Mouse (Mus musculus) left cerebral cortex, postnatal 25 days (tissue): ENCODE results near the gene Tbc1d10c. TPM values are rescaled to one million over a fixed set of nuclear protein-coding genes. Genes with fewer than 3 reads are reported as not detected.

Experiments
- DNase-seq, 2 experiments: peaks; one replicate each; pipeline ENCODE4 v3.0.0; 2022; ENCODE audit warnings: low spot score in 2 of 2, mixed read lengths in 1 of 2
- intact Hi-C: fragments of 180-260 bp; cut with DNase I; formaldehyde crosslinking; loops from one replicate; pipeline ENCODE4 v1.15.1; 2025
- total RNA-seq, 2 experiments: library from RNA; stranded (reverse); gene quantifications; 2 replicates each; pipeline ENCODE4 v1.2.3; 2021

Tbc1d10c gene
- total RNA-seq, 2 experiments from 2014 or later, result 1.3 to 2.0 TPM

- intact Hi-C loops, result no loop called here
- no peak for DNase-seq
Measured at GRCm38 (mm10) chr19:4194776-4195650, 3.9 kb upstream of the Tbc1d10c start.

DNA sequence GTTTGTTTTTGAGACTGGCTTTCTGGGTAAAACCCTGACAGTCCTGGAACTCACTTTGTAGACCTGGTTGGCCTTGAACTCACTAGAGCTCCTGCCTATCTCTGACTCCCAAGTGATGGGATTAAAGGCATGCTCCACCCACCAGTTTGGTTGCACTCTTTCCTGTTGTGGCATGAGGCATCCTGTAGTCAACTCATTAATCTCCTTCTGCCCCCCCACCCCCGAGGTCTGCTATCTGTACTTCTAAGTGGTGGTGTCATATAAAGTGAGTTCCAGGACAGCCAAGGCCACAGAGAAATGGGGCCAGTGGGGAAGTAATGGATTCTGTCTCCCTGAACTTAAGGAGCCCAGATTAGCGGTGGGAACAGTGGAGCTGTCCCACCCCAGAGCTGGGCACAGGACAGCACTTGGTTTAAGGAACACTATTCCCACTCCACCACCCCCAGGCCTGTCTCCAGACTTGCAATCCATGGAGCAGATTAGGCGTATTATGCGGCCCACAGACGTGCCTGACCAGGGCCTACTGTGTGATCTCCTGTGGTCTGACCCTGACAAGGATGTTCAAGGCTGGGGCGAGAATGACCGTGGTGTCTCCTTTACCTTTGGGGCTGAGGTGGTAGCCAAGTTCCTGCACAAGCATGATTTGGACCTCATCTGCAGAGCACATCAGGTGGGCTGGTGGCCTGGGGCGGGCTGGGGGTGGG lies 3.1 kb upstream of the Tbc1d10c start:
- no peak for DNase-seq
- intact Hi-C loops, result no loop called here

GRCm38 (mm10) chr19:4193129-4193528 lies 2.0 kb upstream of the Tbc1d10c start:
- no peak for DNase-seq
- intact Hi-C loops, result loop anchor here (2.0 kb wide), 1 partner anchor 24 kb away; no protein-coding TSS in a partner anchor

DNA sequence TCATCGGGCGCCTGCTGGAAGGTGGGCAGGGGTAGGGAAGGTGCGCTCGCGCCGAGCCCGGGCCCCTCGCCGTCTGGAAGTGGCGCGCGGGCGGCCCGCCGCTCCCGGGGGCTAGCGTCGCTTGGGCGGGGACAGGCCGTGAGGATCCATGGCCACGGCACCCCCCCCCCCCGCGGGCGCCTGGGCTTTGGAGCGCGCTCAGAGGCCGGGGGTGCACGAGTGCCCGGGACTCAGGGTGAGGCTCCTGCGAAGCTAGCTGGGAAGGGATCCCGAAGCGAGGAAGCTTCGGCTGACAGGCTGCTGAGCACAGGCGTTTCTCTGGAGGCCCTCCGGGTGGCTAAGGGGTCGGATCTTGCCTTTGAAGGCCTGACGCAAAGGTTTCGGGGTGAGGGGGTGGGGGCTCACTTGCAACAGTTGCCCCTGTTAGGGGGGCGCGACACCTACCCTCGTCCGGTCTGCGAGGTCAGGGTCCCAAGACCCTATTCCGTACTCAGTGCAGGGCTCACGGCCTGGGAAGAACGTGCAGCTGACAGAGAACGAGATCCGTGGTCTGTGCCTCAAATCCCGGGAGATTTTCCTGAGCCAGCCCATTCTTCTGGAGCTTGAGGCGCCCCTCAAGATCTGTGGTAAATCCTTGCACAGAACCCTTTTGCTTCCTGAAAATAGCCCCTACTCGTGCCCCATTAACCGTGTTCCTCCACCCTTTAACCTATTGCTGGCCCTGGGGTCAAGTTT lies 1.3 kb upstream of the Tbc1d10c start:
- no peak for DNase-seq
- intact Hi-C loops, result loop anchor here (1.0 to 2.0 kb wide), 2 partner anchors 9 to 24 kb away; partner anchors contain the start of gene Rad9a

DNA sequence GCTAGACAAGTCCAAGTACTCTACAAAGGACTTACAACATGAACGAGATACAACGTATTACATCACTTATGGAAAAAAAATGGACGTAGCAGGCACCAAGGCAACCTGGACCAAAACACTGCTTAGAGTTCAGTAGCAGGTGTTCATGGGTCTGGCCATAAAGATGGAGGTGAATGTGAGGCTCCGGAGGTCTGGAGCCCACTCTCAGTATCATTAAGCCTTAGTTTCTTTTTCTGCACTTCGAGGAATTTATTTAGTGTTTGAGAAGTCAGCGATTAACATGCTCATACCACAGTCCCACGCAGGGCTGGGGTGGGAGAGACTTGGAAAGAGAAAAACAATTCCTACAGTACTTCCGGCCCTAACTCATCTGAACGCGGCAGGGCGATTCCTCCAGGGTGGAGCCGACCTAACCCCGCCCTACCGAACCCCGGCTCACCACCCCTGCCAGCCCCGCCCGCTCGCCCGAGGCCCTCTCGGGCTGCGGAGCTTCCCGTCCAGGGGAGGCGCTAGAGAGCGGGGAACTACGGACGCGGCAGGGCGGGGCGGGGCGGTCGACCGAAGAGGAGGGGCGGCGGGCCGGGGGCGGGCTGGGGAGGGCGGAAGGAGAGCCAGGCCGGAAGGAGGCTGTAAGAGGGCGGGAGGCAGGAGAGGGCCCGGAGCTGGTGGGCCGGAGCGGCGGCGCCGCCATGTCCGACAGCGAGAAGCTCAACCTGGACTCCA lies 605 bp upstream of the Tbc1d10c start, which contains the start of gene Ppp1ca:
Gene Ppp1ca, plus strand, starts transcription at position 538 of the 723 bp plus-strand sequence.
- peak; percentile 89 to 92 for DNase-seq
- intact Hi-C loops, result loop anchor here (1.0 to 2.0 kb wide), 2 partner anchors 10 to 23 kb away; partner anchors contain the start of gene Rad9a

DNA sequence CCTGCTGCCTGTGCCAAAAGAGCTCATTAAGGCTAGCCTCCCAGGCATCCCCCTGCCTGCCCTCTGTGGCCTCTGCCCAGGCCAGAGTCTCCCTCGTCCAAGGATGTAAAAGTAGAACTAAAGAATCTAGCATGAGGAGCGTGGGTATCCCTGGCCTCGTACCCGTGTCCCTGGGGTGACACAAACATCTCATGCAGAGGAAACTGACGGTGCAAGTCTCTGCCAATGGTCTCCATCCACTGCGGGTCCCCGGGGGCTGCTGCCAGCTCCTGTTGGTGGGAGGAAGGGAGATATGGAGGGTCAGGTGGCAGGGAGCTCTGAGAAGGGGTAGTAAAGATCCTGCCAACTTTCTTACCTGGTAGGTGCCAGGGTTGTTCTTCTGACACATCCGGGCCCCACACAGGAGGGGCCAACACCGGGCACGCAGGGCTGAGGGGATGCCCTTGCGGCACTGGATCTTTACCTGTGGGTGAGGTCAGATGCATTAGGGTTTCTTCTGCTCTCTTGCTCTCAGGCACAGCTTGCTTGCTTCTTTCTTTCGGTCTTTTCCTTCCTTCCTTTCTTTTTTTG lies 1.9 kb downstream of the Tbc1d10c start:
- DNase-seq, result no peak
- intact Hi-C loops, result no loop called here

DNA sequence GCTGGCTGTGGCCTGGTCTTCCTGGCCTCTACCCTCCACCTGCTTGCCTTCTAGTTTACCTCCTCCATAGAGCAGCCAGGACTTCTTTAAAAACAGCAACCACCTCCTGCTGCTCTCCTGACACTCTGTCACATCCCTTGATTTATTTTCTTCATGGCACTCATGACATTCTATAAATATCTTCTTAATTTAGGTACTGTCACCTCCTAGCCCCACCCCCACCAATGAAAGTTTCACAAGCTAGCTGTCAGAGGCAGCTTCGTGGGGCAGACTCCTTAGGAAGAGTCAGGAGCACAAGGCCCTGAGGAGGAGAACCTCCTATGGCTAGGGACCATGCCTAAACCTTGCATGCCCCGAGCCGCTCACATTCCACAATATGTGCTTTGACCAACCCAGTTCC lies 3.8 kb downstream of the Tbc1d10c start:
- intact Hi-C loops, result no loop called here
- no peak for DNase-seq

DNA sequence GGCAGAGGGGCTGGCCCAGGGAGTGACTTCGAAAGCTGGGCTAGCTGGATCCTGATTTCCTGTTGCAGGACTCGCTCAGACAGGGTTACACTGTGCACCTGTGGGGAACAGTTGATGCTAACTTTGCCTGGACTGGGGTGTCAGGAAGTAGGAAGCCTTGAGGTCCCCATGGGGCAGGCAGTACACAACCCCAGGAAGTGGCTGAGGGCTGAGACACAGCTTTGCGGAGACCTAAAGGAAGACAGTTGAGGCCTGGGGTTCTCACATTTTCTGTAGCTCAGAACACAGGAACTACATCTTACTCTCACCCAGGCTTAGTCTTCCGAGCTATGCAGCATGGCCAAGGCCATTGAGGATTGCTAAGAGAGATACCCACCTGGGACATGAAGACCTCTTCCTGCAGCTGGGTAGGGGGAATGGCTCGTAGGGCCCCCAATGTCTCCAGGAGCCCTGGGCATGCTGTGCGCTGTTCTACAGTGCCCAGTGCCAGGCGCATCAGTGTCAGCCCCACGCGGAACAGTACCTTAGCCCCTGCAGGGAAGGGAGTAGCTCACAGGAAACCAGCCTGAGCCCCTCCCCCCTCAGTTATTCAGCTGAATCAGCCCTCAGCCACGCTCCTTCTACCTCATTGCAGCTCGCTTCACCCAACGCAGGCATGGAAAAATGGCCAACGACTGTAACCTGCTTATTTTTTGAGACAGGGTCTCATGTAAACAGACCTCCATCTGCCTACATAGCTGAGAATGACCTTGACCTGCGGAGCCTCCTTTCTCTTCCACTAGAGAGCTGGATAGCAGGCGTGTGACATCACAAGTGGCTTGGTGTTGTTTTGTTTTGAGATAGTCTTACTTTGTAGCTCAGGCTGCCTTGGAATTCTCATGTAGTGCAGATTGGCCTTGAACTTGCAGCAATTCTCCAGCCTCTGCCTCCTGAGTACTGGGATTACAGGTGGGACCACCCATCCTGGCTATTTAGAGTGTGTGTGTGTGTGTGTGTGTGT lies 5.8 kb downstream of the Tbc1d10c start:
- intact Hi-C loops, result no loop called here
- no peak for DNase-seq

GRCm38 (mm10) chr19:4183689-4184088 lies 7.4 kb downstream of the Tbc1d10c start:
- intact Hi-C loops, result no loop called here
- DNase-seq, result no peak

DNA sequence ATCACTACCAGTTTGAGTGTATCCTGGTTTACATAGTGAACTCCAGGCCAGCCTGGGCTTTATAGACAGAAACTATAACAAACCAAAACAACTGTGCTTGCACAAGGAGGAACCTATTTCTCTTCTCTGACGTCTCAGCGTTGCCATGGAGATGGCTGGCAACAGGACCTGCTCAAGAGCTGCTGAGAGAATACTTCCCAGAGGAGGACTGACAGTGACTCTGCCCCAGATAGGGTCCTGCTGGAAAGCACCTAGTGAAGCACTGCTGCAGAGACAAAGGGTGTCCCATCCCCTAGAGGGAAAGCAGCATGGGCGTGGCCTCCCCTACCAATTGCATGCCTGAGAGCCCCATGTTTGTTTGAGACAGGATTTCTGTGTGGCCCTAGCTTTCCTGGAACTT lies 9.2 kb downstream of the Tbc1d10c start:
- intact Hi-C loops, result no loop called here
- peak; percentile 80 to 94 for DNase-seq

DNA sequence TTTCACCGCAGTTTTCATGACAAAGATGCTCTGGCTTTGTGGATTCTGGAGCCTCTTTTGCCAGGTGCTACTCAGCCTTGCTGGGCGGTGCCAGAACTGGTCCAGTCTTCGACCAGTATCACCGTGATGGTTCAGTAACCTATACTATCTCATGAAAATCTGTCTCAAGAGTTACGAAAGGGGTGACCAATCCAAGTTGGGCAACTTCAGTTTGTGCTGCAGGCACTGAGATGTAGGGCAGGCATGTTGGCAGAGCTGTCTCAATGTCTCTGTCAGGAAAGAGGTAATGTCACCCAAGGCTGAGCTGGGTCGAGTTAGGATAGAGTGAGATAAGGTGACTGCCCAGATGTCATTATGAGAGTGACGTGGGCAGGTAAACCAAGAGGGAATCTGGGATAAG lies 10.7 kb downstream of the Tbc1d10c start:
- intact Hi-C loops, result no loop called here
- no peak for DNase-seq

DNA sequence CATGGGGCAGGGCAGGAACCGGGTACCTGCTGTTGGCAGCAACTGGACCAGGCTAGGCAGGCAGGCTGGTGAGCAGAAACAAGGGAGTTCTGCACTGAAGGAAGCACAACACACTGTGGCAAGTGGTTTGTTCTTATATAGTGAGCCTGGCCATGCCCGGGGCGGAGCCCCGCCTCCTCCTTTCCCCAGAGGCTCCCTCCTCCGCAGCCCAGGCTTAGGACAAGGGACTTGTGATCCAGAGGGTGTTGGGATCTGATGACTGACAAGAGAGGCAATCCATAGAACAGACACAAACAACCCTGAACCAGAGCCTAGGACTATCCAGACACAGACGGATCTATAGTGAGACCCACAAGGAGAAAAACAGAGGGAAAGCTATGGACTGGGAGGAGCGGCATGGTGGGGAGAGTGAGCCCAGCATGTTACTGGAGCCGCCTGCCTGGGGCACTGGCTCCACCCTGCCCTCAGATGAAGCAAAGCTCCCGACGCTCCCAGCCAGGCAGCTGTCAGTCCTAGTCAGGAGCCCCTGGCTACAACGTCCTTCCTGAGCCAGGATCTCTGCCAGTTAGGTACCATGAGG lies 15.6 kb downstream of the Tbc1d10c start, which contains the start of gene Carns1:
Gene Carns1, minus strand, starts transcription at position 112 of the 580 bp plus-strand sequence.
- peak in 1 of 2 experiments; percentile 51 for DNase-seq
- intact Hi-C loops, result no loop called here

- no peak for DNase-seq
- intact Hi-C loops, result no loop called here
Measured at GRCm38 (mm10) chr19:4172925-4173324, 18.2 kb downstream of the Tbc1d10c start.

- DNase-seq, result no peak
- intact Hi-C loops, result no loop called here
Measured at GRCm38 (mm10) chr19:4171393-4172290, 19.4 kb downstream of the Tbc1d10c start.

- intact Hi-C loops, result no loop called here
- DNase-seq, result no peak
Measured at GRCm38 (mm10) chr19:4170723-4171392, 20.2 kb downstream of the Tbc1d10c start.

- intact Hi-C loops, result loop anchor here (1.0 to 2.0 kb wide), 2 partner anchors 23 to 58 kb away; partner anchors contain the start of gene Ppp1ca
- DNase-seq, result no peak
Measured at GRCm38 (mm10) chr19:4169810-4170209, 21.3 kb downstream of the Tbc1d10c start.
